Mouse (Mus musculus): ENCODE measurements around the gene Pde11a. TPM values are rescaled to one million over a fixed set of nuclear protein-coding genes. Genes with fewer than 3 reads are reported as not detected.

The Pde11a gene
- polyA plus RNA-seq, 1 experiment: not detected

- Histone ChIP-seq H3K79me2 (ENCODE audit: control insufficient read depth, insufficient read depth) (no peaks in the 10 kb centered on the region), H3K27me3 (ENCODE audit: control insufficient read depth, insufficient read depth, insufficient read length) (peaks cover 9% of the 10 kb centered on the region), H3K4me2 (ENCODE audit: low read depth) (peak overlapping the region; percentile 61), H3ac (ENCODE audit: control insufficient read depth, insufficient read length) (no peak overlapping the region), H3K36me3 (ENCODE audit: control insufficient read depth, insufficient read depth) (no peaks in the 10 kb centered on the region), H3K4me3 (no peak overlapping the region)
- TF ChIP-seq USF1 (IDR thresholded peaks at IDR 0.05; ENCODE audit: low read depth): no peak
- TF ChIP-seq TCF3 (IDR thresholded peaks at IDR 0.05; ENCODE audit: insufficient read length, low read depth): no peak
- TF ChIP-seq MAX (IDR thresholded peaks at IDR 0.05; ENCODE audit: low read depth): no peak
- no peak for TF ChIP-seq REST (IDR thresholded peaks at IDR 0.05; ENCODE audit: insufficient read depth, insufficient read length)
- no peak for TF ChIP-seq POLR2AphosphoS2 (IDR thresholded peaks at IDR 0.05; ENCODE audit: insufficient read length, low read depth)
- TF ChIP-seq E2F4 (IDR thresholded peaks at IDR 0.05; ENCODE audit: insufficient read depth): no peak
- no peak for TF ChIP-seq SRF (IDR thresholded peaks at IDR 0.05; ENCODE audit: control insufficient read depth, insufficient read length, low read depth)
Observed at GRCm38 (mm10) chr2:75988378-75988777, 350.2 kb downstream of the Pde11a start.

GRCm38 (mm10) chr2:75987739-75988138 lies 350.8 kb downstream of the Pde11a start:
- Histone ChIP-seq H3K79me2 (ENCODE audit: control insufficient read depth, insufficient read depth) (no peaks in the 10 kb centered on the region), H3K27me3 (ENCODE audit: control insufficient read depth, insufficient read depth, insufficient read length) (peaks cover 7% of the 10 kb centered on the region), H3ac (ENCODE audit: control insufficient read depth, insufficient read length) (no peak overlapping the region), H3K36me3 (ENCODE audit: control insufficient read depth, insufficient read depth) (no peaks in the 10 kb centered on the region), H3K4me2 (ENCODE audit: low read depth) (peak overlapping the region; percentile 61), H3K4me3 (no peak overlapping the region)
- peak; percentile 30 for TF ChIP-seq SRF (IDR thresholded peaks at IDR 0.05; ENCODE audit: control insufficient read depth, insufficient read length, low read depth)
- no peak for TF ChIP-seq TCF3 (IDR thresholded peaks at IDR 0.05; ENCODE audit: insufficient read length, low read depth)
- no peak for TF ChIP-seq TCF12 (IDR thresholded peaks at IDR 0.05; ENCODE audit: insufficient read depth, poor library complexity, severe bottlenecking)
- TF ChIP-seq E2F4 (IDR thresholded peaks at IDR 0.05; ENCODE audit: insufficient read depth): no peak
- TF ChIP-seq USF1 (IDR thresholded peaks at IDR 0.05; ENCODE audit: low read depth): no peak
- TF ChIP-seq MYOD1 (IDR thresholded peaks at IDR 0.05; ENCODE audit: control insufficient read depth in 1 of 3, insufficient read length in 2 of 3, low read depth in 2 of 3): no peak
- TF ChIP-seq POLR2AphosphoS2 (IDR thresholded peaks at IDR 0.05; ENCODE audit: insufficient read length, low read depth): no peak
- TF ChIP-seq MYOG (IDR thresholded peaks at IDR 0.05; ENCODE audit: control insufficient read depth in 1 of 3, insufficient read depth in 1 of 3, insufficient read length in 2 of 3, low read depth in 2 of 3): peak in 1 of 3 experiments; percentile 21

GRCm38 (mm10) chr2:75985124-75985523 lies 353.4 kb downstream of the Pde11a start:
- TF ChIP-seq POLR2AphosphoS2 (IDR thresholded peaks at IDR 0.05; ENCODE audit: insufficient read length, low read depth) (no peak), MYOD1 (IDR thresholded peaks at IDR 0.05; ENCODE audit: control insufficient read depth in 1 of 3, insufficient read length in 2 of 3, low read depth in 2 of 3) (no peak), USF1 (IDR thresholded peaks at IDR 0.05; ENCODE audit: low read depth) (no peak), REST (IDR thresholded peaks at IDR 0.05; ENCODE audit: insufficient read depth, insufficient read length) (no peak), CEBPB (IDR thresholded peaks at IDR 0.05; ENCODE audit: insufficient read depth, poor library complexity, severe bottlenecking) (no peak), TCF3 (IDR thresholded peaks at IDR 0.05; ENCODE audit: insufficient read length, low read depth) (no peak), TCF12 (IDR thresholded peaks at IDR 0.05; ENCODE audit: insufficient read depth, poor library complexity, severe bottlenecking) (no peak), SRF (IDR thresholded peaks at IDR 0.05; ENCODE audit: control insufficient read depth, insufficient read length, low read depth) (no peak), E2F4 (IDR thresholded peaks at IDR 0.05; ENCODE audit: insufficient read depth) (no peak), MYOG (IDR thresholded peaks at IDR 0.05; ENCODE audit: control insufficient read depth in 1 of 3, insufficient read depth in 1 of 3, insufficient read length in 2 of 3, low read depth in 2 of 3) (no peak)
- Histone ChIP-seq H3K4me3 (no peak overlapping the region), H3K79me2 (ENCODE audit: control insufficient read depth, insufficient read depth) (no peaks in the 10 kb centered on the region), H3K4me2 (ENCODE audit: low read depth) (no peak overlapping the region), H3K27me3 (ENCODE audit: control insufficient read depth, insufficient read depth, insufficient read length) (no peaks in the 10 kb centered on the region), H3K36me3 (ENCODE audit: control insufficient read depth, insufficient read depth) (no peaks in the 10 kb centered on the region), H3ac (ENCODE audit: control insufficient read depth, insufficient read length) (no peak overlapping the region)

- no peak for TF ChIP-seq TCF12 (IDR thresholded peaks at IDR 0.05; ENCODE audit: insufficient read depth, poor library complexity, severe bottlenecking)
- TF ChIP-seq TCF3 (IDR thresholded peaks at IDR 0.05; ENCODE audit: insufficient read length, low read depth): no peak
- TF ChIP-seq CEBPB (IDR thresholded peaks at IDR 0.05; ENCODE audit: insufficient read depth, poor library complexity, severe bottlenecking): no peak
- no peak for TF ChIP-seq MAX (IDR thresholded peaks at IDR 0.05; ENCODE audit: low read depth)
- no peak overlapping the region for H3K4me2 ChIP-seq (ENCODE audit: low read depth)
- no peaks in the 10 kb centered on the region for H3K36me3 ChIP-seq (ENCODE audit: control insufficient read depth, insufficient read depth)
- H3K4me3 ChIP-seq: no peak overlapping the region
- no peaks in the 10 kb centered on the region for H3K79me2 ChIP-seq (ENCODE audit: control insufficient read depth, insufficient read depth)
- no peaks in the 10 kb centered on the region for H3K27me3 ChIP-seq (ENCODE audit: control insufficient read depth, insufficient read depth, insufficient read length)
- no peak overlapping the region for H3ac ChIP-seq (ENCODE audit: control insufficient read depth, insufficient read length)
Observed at GRCm38 (mm10) chr2:75983847-75984246, 354.7 kb downstream of the Pde11a start.

GRCm38 (mm10) chr2:75983091-75983490 lies 355.5 kb downstream of the Pde11a start:
- Histone ChIP-seq H3K4me3 (no peak overlapping the region), H3K27me3 (ENCODE audit: control insufficient read depth, insufficient read depth, insufficient read length) (no peaks in the 10 kb centered on the region), H3K79me2 (ENCODE audit: control insufficient read depth, insufficient read depth) (no peaks in the 10 kb centered on the region), H3K4me2 (ENCODE audit: low read depth) (no peak overlapping the region), H3ac (ENCODE audit: control insufficient read depth, insufficient read length) (no peak overlapping the region), H3K36me3 (ENCODE audit: control insufficient read depth, insufficient read depth) (no peaks in the 10 kb centered on the region)
- TF ChIP-seq MYOD1 (IDR thresholded peaks at IDR 0.05; ENCODE audit: control insufficient read depth in 1 of 3, insufficient read length in 2 of 3, low read depth in 2 of 3) (no peak), POLR2AphosphoS2 (IDR thresholded peaks at IDR 0.05; ENCODE audit: insufficient read length, low read depth) (no peak), MAX (IDR thresholded peaks at IDR 0.05; ENCODE audit: low read depth) (no peak), CEBPB (IDR thresholded peaks at IDR 0.05; ENCODE audit: insufficient read depth, poor library complexity, severe bottlenecking) (no peak), REST (IDR thresholded peaks at IDR 0.05; ENCODE audit: insufficient read depth, insufficient read length) (no peak), E2F4 (IDR thresholded peaks at IDR 0.05; ENCODE audit: insufficient read depth) (no peak), MYOG (IDR thresholded peaks at IDR 0.05; ENCODE audit: control insufficient read depth in 1 of 3, insufficient read depth in 1 of 3, insufficient read length in 2 of 3, low read depth in 2 of 3) (no peak)
